Mouse (Mus musculus) v-Abl transformed pro-B cells (cell line): ENCODE measurements around the gene Elovl6.

ENCODE experiments used
- in situ Hi-C, 2 experiments: fragments of 400-800 bp; cut with MboI; formaldehyde crosslinking; loops; one replicate each; pipeline ENCODE4 v1.15.1; 2025; ENCODE audit not compliant: unreplicated experiment in 2 of 2

Elovl6 gene

DNA sequence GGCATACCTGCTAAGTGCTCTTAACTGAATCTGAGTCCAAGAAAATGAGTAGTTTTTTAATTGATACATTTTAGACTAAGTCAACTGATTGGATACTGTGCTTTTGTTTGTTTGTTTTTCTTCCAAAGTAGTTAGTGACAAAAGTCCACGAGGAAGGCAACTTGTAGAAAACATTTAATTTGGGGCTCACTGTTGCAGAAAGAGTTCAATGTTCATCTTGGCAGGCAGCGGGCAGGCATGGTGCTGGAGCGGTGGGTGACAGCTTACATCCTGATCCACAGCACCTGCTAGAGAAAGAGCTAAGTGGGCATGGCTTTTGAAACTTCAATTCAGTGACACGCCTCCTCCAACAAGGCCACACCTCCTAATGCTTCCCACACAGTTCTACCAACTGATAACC is 31.7 kb downstream of the Elovl6 start:
- in situ Hi-C loops = no loop called here

DNA sequence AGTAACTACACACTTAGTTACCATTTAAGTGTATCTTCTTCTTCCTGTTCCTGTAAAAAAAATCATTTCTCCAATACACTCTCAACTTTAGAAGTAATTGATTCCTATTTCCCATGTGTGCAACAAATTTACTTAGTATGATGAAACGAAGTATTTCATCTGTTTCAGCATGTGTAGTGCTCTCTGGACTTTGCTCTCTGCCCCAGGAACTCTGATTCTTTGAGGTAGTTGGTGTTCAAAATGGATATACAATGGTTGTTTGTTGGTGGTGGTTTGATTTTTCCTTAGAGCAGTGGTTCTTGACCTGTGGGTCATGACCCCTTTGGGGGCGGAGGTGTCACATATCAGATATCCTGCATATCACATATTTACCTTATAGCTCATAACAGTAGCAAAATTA is 32.7 kb downstream of the Elovl6 start:
- in situ Hi-C loops = no loop called here

DNA sequence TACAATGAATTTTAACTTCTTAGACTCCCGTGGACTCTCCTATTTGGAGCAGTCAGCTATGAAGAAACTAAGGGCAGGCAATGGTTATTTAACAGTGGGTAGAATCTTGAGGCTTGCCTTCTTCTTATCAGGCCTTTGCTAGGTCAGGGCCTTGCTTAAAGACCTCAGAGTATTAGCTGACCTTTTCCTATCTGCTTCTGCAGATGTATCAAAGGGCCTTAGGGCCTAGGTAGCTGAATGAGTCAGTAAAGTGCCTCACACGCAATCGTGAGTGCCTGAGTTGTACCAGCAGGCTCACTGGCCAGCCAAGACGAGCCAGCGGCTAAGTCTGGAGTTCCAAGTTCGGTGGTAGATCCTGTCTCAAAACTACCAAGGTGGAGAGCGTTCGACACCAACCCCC is 33.3 kb downstream of the Elovl6 start:
- in situ Hi-C loops = no loop called here

DNA sequence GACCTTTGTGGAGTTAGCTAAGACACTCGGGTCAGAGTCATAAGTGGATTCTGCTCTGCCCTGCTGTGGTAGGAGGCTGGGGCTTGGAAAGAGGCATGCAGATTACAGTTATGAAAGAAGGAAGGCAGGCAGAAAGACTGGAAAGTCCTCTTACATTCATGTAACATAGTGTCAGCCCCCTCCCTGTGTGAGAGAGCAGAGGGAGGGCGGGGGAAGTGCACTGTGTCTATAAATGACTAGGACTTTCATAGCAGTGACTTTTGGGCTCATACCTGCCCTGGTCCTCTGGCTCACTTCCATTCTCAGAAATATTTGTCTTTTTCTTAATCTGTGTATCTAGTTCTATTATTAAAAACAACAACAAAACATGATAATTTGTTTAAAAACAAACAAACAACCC is 33.9 kb downstream of the Elovl6 start:
- in situ Hi-C loops = no loop called here

DNA sequence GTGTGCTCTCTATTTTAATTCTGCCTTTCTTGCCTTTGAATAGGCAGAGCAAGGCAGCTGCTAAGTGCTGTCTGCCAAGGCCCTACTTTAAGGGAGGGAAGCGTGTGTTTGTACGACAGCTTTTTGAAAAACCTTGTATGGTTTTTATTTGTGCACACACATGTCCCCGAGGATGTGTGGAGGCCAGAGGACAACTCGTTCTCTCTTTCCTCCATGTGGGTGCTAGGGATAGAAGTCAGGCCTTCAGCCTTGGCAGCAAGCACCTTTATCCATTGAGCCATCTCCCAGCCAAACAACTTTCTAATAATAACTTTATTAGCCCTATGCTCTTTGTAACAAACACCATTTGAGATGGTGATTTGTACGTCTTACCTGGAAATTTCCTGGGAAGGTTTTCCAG is 34.7 kb downstream of the Elovl6 start:
- in situ Hi-C loops = no loop called here

DNA sequence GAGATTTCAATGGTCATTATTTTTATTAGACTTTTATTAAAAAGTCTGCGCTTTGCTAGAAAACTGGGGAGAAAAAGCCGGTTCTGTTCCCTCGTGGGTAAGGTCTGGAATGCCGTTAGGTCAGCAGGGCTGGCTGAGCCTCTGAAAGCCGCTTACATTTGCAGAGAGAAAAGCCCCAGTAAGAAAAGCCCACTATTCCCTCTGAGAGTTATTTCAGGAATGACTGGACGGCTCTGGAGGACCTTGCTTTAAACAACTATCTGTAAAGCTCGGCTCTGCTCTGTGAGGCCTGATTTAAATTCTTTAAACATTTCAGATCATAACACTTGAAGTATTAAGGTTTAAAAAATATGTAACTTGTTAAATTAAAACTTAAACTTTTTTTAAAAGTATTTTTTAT is 36.4 kb downstream of the Elovl6 start:
- in situ Hi-C loops = no loop called here

DNA sequence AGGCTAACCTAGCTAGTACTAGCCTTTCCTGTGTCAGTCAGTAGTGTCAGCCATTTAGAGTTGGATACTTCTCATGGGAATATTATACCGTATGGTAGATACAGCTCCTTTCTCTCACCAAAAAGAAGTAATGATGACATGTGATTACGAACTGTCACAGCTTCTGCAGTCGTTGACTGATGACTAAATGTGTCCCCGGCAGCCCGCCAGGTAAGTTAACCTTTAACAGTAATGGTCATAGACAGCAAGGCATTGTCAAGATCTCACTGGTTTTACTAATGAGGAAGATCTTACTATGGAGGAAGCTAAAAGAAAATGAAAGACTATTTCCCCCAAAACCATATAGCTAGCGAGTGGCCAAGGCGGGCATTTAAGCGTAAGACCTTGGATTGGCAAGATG is 38.8 kb downstream of the Elovl6 start:
- in situ Hi-C loops = no loop called here

DNA sequence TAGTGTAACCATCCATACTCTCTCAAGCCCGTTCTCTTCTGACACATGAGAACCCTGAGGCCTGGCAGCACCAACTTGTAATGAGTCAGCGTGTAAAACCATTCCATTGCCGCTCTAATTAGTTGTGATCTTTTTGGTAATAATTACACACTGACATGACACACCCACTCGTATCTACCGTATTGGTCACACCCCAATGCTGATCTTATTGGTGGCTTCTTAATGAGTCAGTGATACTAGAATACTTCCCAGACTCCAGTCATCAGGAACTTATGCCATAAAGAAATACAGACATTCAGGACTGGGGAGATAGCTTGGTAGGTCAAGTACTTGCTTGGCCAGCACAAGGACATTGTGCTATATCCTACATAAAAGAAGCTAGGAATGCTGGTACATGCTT is 39.5 kb downstream of the Elovl6 start:
- in situ Hi-C loops = no loop called here

DNA sequence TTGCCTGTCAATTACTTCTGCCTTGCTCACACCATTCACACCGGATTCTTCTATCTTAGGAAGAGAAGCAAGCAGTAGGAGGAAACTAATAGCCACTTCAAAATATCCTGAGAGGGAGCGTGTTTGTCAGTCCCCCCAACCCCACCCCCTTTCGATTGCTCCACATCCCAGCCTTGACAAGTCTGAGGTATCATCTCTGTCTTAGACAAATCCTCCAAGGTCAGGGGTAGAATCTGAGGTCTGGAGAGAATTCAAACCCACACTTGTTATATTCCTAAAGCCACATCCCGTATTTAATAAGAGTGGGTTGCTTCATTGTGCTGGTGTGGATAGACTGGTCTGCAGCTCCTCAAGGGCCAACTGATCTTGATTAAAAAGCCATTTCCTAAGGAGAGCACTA is 40.8 kb downstream of the Elovl6 start:
- in situ Hi-C loops = no loop called here

DNA sequence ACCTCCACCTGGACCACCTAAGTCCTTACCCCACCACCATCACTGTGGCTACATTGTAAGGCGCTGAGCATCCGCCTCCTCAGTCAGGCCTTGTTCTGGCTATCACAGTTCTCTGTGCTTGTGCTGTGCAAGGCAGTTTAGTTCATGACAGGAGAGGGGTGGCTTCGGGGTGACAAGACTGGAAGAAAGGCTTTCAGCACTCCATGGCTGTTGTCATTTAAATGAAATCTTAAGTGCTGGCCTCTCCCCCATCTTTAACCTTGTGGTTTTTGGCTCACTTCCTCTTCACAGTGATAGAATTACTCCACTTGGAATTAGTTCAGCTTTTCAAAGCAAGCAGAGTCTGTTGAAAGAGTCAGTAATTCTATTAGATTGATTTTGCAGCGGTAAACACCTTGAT is 41.5 kb downstream of the Elovl6 start:
- in situ Hi-C loops = no loop called here

DNA sequence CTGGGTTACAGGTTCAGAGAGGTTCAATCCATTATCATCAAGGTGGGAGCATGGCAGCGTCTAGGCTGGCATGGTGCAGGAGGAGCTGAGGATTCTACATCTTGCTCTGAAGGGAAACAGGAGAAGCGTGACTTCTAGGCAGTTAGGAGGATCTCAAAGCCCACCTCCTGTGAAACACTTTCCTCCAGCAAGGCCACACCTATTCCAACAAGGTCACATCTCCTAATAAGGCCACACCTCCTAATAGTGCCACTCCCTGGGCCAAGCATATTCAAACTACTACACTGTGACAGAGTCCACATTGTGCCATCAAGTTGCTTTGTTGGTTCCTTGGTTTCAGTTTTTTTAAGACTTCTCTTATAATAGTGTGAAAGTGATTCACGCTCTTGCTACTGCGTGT is 42.9 kb downstream of the Elovl6 start:
- in situ Hi-C loops = no loop called here

DNA sequence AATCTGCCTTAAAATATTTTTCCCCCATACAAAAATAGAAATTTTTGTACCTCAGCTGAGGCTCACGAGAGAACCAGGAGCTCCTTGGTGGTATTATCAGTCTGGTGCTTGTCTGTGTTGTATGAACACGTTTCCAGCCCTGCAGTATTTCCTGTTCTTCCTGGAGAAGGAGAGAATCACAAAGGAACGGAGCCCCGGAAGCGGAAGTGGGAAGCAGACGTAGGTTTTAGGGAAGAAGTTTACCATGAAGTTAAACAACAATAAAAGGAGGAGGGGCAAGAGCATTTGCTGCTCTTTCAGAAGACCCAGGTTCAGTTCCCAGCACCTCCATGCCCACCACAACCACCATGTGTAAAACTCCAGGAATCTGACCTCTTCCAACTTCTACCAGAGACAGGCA is 44.4 kb downstream of the Elovl6 start:
- in situ Hi-C loops = no loop called here

DNA sequence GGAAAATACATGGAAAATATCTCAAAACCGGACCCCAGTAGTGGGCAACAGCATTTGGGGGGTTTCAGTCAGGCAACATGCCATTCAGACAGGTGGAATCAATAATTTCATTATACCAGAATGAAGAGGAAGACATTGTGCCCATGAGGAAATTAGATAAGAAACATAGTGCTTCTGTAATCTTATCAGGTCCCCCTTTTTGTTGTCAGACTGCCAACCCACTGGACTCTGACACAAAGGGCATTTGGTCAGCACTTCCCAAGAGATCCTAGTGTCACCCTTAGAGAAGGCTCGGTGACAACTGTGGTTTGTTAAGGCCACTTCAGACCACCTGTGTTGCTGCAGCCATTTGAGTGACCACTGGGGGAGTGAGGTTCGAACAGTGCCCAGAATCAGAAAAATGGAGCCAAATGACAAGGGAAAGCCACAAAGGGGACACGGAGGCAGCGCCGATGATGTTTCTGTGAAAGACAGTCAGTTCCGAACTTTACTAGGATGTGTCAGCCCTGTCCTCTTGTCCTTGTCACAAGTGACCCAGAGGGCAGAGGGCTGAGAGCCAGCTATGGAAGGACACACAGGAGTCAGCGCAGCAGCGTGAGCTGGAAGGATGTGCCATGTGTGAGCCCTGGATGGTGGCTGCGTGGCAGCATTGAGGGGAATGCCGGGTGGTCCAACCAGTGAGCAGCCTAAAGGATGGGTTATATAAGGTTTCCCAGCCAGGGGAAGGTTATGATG is 46.8 kb downstream of the Elovl6 start:
- in situ Hi-C loops = no loop called here

DNA sequence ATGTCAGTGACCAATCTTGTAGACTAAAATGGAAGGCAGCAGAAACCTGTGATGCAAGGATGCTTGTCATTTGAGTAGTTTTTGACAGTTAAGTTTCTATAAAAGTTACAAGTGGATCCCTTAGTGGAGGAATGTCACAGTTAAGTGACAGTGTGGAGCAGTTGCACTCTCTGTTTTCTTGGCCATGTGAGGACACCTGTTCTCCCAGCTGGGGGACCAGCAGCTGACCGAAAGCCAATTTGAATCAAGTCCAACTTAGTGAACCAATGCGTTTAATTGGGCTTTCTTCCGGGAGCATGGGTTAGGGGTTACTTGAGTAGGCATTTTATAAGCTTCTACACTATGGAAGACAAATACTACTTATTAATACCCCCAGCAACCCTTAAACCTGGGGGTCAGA is 48.9 kb downstream of the Elovl6 start:
- in situ Hi-C loops = no loop called here

DNA sequence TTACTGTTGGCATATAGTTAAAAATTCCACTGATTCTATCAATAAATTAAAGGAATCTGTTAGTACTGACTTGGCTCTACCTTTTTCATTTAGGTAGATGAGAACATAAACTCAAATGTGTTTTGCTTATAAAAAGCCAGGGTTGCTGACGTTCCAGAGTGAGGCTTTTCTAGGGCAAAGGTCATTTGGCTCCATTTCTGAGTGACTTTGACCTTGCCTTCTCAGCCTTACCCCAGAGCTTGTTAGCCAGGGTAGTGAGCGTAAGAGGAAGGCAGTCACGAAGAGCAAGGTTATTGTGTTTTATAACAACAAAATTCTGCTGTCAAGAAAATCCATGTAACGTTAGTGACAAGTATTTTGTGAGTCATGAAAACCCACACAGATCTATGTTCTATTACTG is 50.3 kb downstream of the Elovl6 start:
- in situ Hi-C loops = no loop called here

DNA sequence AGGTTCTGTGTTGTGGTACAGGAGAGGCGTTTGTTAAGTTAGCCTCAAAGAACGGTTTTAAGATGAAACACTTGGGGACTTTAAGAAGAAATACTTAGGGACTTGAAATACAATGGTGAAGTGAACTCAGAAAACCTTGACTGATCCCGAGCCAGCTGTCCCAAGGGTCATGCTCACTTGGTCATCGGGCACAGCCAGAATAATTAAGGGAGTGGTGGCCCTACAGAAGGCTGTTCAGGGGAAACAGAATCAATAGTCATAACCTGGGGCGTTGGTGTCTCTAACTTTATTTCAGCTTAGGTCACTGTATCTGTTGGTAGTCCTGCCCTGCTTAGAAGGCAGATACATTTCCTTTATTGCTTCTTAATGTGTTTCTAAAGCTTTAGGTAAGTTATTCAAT is 51.1 kb downstream of the Elovl6 start:
- in situ Hi-C loops = no loop called here

DNA sequence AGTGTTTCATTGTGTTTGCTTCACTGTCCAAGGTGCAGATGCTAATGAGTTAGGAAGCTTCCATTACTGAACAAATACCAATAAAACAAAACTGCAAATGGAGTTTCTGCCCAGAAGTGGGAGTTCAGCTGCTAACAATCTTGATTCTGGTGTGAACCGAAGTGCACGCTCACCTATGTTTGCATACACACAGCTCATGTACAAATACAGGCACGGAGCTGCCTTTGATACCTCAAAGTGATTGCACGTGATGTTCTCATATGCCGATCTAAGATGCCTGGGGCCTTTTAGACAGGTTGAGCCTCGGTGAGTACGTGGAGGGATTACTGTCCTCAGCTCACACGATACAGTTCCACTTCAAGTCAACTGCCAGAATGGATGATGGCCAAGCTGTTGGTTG is 55.8 kb downstream of the Elovl6 start:
- in situ Hi-C loops = no loop called here

DNA sequence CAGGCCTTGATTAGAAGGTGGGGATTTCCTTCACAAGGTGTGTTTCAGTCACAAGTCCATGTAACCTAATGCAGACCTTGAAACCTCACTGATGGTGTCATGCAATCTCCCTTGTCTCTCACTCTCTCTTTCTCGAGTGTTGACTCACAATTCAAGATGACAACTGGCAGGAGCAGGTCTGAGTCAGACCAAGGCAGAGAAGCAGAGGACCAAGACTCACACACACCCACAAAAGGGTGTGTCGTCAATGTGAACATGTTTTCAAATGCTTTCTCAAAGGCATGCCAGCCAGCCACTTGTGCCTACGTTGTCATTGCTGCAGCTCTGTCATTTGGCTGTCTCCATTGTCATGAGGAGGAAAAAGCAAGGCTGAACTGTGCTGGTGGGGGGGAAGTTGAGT is 56.6 kb downstream of the Elovl6 start:
- in situ Hi-C loops = no loop called here

DNA sequence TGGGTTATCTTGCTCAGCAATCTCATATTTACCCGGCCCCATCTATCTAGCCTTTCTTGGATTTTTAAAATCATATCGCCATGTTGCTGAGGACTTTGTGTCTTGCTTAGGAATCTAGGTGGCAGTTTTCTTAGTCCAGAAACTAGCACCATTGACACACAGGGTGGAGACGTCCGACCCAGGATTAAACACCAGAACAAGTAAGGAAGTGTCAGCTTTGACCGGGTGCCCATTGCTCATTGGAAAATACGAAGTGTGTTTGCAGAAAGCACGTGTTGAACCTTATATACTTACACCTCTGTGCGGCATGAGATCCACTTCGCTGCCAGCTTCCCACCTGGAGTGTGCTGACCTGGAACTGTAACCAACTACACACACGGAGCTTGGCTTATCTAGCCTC is 57.5 kb downstream of the Elovl6 start:
- in situ Hi-C loops = no loop called here

DNA sequence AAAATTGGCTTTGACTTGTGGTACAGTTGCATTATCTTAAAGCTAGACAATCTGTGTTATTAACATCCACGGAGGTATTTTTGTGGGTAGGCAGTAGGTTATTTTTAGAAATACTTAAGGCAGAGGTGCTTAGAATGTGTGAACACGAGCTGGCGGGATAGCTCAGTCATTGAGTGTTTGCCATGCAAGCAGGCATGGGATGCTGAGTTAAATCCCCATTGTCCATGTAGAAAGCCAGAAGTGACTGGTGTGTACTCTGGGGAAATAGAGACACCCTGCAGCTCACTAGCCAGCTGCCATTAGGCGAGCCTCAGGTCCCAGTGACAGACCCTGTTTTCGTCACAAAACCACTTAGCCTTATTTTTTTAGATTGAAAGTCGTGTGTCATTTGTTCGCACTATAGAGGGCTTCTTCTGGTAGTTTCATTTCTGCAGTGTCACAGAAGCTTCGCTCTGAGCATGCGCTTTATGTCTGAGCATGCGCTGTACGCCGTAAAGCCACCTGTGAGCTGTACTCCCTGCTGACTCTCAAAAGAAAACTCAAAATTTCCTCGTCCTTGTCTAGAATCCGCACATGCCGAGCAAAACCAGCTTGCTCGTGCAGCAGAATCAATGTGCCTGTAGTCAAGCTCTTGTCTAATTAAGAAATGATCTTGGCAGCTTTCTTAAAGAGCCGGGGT is 58.5 kb downstream of the Elovl6 start:
- in situ Hi-C loops = no loop called here

DNA sequence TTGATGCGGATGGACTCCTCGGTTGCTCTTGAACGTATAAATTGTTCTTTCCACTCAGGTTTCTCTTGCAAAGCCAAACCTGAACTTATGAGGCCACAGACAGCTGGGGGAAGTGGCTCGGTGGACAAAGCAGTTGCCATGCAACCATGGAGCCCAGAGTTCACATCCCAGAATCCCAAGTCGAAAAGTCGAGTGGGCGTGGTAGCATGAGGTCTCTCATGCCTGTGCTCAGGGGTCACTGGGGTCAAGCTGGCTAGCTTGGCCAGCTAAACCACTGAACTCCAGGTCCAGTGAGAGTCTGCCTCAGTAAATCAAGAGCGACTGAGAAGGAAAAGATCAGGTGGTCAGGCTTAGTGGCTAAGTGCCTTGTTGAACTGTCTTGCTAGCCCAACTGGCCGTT is 59.1 kb downstream of the Elovl6 start:
- in situ Hi-C loops = no loop called here

DNA sequence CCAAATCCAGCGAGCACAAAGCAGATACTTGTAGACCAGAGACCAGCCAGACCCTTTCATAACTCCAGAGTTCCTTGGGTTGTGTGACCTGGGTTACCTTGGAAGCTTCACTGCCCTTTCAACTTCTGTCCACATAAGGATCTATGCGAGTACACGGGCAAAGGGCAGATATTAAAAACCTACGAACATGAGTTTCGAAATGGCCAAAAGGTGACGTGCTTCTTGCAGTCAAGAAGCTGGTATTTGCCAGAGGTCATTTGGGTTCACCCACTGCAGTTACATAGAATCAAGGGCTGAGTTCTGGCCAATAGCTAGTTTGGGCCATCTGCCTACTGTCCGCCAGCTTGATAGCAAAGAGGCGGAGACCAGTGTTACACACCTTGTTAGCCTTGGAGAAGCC is 59.6 kb downstream of the Elovl6 start:
- in situ Hi-C loops = no loop called here

DNA sequence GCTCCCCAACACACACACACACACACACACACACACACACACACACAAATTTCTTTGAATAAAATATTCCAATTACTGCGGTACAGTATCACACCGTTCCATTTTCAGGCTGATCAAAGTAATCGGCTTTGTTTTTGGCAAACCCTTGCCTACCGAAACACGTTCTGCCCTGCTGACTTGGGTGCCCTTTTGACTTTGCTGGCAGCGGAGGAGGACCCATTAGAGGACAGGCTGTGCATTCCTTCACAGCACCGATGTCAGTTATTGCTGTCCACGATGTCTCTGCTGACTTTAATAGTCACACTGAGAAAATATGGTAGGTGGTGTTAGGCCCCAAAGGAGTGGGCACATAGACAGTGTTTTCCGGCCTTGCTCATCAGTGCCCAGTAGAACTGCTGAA is 60.8 kb downstream of the Elovl6 start:
- in situ Hi-C loops = no loop called here
